Mouse (Mus musculus) layer of hippocampus, adult 11-12 months (tissue): ENCODE measurements around the gene Aipl1.
"Not testable (repeated sequence)": the region's sequence is repeated elsewhere in the genome, so short reads cannot be mapped to it uniquely, and the experiment has no call there.

Experiments used
- DNase-seq: peaks from one replicate; pipeline ENCODE4 v3.0.0; 2022; ENCODE audit warnings: low spot score

The Aipl1 gene

DNA sequence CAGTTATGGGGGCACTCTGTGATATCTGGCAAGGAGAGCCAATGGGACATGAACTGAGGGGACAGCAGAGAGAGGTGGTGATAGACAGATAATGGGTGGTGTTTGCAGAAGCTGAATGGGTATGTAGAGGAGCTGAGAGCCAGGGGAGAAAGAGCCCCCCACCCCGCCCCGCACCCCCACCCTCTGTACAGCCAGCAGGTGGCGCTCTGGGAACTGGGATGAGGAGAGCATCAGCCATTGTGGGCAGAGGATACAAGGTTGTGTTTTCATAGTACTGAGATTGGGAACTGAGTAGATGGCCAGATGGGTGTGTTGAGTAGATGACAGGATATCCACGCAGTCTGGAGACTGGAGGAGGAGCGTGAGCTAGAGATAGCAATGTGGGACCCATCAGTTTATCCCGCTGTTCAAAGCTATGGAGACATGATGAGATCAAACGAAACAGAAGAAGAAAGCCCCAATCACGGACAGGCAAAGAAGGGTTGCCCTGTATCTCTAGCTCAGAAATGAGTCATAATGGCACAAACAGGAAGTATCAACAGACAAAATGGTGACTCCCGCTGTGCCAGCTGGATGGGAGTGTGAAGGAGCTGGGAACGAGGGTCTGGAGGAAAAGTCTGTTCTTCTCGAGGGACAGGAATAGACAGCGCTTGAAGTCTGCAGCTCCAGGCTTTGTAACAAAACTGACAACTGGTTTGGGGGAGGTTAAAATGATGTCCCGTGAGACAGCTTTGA lies 20.6 kb downstream of the Aipl1 start:
- DNase-seq, result no peak

DNA sequence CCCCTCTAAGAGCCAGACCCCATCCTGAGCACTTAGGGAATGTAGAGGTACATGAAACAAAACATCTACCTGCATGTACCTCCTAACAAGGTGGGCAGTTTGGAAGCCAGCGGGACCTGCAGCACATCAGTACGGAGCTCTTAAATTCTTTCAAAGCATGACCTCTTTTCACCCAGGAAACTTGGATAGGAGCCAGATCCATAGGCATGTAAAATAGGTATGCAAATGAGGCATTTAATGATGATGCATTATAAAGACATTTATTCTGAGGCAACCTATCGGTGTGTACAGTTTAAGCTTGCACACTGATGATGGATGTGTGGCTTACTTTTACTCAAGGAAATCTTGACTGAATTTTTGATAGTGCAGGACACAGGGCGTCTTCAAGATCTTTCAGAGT lies 22.6 kb downstream of the Aipl1 start:
- no peak for DNase-seq

DNA sequence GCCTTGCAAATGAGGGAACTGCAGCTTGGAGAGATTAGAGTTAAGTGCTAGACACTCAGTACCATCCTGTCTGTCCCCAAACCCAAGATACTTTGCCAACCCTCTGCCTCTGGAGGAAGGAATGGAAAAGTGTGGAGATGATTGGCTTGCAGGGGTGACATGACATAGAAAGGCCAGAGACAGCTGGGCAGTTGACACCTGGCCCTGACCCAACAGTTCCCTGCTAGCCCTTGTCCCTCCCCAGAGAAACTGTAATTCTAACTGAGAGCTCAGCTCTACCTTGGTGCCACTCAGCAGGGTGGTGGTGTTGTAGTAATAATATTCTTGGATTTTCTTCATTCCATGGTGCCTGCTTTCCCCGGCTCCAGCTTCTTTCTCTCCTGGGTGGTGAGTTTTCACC lies 25.4 kb downstream of the Aipl1 start:
- no peak for DNase-seq

DNA sequence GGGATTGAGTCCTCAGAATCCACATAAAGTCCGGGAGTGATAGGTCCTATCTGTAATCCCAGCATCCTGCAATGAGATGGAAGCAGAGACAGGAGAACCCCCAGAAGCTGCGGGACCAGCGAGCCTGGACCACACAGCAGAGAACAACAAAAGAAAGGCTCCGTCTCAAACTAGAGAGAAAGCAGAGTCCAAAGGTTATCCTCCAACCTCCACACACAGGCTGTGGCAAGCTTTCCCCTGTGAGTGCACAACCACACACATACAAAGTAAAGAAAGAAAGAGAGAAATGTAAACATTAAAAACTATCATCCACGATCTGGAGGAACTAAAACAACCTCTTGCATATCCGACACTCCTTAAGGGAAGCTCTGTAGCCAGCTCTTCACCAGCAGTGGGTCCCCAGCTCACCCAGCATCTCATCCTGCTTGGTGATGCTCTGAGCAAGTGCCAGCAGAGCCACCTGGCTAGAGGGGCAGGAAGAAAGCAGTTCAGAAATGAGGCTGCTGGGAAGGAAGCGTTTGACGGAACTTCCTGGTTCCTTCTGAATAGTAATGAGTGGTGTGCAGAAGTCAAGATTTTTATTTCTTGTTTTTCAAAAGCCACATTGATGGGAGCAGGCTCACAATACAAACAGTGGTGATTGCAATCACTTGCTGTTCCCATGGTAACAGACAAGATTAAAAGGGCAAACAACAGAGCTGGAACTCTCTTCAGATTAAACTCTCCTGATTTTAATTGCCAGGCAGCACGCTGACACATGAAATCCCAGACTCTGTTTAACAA lies 26.2 kb downstream of the Aipl1 start:
- no peak for DNase-seq

DNA sequence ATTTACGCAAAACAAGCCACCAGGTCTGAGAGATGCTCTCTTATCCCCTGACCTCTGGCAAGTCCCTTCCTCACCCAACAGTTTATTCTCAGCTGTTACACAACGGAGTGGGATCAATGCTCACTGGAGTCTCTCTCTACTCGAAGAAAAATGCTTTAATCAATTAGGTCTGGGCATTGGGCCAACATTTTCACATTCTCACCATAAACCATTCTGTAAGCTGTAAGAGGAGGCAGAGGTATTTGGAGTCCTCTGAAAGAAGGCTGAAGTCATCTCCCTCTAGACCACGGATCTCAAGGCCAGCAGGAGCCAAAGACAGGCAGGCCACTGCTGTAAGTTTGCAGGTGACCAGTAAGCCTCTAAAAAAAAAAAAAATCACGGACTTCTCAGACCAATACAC lies 26.9 kb downstream of the Aipl1 start:
- DNase-seq, result no peak

- DNase-seq, result no peak
Measured at GRCm38 (mm10) chr11:72005547-72005946, 31.8 kb downstream of the Aipl1 start.

DNA sequence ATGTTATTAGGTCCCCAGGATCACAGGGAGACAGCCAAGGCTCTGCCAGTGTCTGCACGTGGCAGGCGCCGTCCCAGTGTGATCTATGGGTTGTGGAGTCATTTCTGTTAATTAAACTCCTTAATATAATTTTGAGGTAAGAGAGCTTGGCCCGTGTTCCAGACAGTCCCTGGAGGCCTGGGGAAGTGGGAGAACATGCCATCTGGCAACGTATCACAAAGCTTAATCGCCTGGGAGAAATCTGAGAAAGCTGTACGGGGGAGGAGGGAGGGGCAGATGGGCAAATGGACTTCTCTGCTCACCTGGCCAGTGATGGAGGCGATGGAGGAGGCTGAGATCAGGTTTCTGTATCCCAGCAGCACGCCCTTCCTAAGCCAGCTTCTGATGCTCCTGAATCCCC lies 34.1 kb downstream of the Aipl1 start:
- peak; percentile 26 for DNase-seq

GRCm38 (mm10) chr11:72002138-72002853 lies 35.0 kb downstream of the Aipl1 start:
- DNase-seq, result no peak

- DNase-seq, result no peak
Measured at GRCm38 (mm10) chr11:72000194-72000593, 37.1 kb downstream of the Aipl1 start.

- peak; percentile 40 for DNase-seq
Measured at GRCm38 (mm10) chr11:71996805-71997204, 40.5 kb downstream of the Aipl1 start.

- peak; percentile 53 for DNase-seq
Measured at GRCm38 (mm10) chr11:71995968-71996511, 41.3 kb downstream of the Aipl1 start.

DNA sequence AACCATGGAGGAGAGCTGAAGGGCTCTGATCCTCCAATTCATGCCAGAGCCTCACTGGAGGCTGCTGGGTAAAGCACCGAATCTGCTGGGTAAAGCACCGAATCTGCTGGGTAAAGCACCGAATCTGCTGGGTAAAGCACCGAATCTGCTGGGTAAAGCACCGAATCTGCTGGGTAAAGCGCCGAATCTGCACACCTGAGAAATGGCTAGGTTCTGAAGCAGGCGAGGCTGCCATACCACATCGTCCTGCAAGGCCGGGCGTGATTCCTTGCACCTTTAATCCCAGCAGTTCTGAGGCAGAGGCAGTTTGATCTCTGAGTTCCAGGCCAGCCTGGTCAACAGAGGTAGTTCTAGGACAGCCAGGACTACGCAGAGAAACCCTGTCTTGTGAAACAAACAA lies 44.9 kb downstream of the Aipl1 start:
- no peak for DNase-seq

- peak; percentile 32 for DNase-seq
Measured at GRCm38 (mm10) chr11:71991541-71991940, 45.8 kb downstream of the Aipl1 start.

DNA sequence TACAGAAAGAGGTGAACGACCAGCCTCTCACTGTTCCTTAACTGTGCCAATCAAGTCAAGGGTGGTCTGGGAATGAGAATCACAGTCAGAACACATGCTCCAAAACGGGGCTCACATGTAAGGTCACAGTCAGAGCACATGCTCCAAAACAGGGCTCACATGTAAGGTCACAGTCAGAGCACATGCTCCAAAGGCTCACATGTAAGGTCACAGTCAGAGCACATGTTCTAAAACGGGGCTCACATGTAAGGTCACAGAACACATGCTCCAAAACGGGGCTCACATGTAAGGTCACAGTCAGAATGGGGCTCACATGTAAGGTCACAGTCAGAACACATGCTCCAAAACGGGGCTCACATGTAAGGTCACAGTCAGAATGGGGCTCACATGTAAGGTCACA lies 47.9 kb downstream of the Aipl1 start:
- DNase-seq, result not testable (repeated sequence)

DNA sequence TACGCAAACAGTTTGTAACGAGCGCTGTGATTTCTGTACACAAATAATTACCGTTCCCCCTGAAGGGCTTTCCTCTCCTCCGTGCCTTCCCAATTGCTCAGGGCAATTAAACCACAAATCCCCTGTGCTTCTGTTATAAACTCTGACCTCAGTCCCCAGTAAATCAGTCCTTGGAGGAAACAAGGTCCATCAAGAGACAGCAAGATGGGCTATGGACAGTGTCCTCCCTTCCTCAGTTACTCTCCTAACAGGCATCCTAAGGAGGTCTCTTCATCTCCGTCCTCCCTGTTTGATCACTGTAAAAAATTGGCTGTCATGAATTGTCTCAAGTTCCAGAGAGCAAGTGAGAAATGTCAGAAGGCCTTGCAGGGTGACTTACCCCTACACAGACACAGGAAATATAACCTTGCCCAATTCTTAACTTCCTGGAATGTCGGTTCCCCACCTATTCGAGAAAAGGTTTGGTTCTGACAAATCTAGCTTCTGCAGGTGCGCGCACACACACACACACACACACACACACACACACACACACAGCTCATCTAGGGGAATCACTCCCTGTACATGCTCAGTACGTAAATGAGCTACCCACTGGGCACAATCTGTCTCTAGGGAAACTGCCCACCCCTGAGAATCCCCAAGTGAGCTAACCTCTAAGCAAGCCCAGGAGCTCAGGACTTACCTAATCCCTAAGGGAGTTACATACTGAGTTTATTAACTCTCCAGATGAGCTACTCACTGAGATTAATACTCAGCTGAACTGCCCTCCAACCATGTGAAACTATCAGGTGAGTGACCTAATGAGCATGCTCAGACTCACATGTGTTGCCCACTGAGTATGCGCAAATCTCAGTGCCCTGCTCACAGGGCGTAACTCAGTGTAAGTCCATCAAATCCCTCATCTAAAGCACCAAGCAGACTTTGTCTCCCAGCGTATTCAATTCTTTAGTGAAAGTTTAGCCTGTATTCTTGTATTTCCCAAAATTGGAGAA lies 49.9 kb downstream of the Aipl1 start:
- no peak for DNase-seq

- DNase-seq, result no peak
Measured at GRCm38 (mm10) chr11:71985783-71986182, 51.5 kb downstream of the Aipl1 start.

DNA sequence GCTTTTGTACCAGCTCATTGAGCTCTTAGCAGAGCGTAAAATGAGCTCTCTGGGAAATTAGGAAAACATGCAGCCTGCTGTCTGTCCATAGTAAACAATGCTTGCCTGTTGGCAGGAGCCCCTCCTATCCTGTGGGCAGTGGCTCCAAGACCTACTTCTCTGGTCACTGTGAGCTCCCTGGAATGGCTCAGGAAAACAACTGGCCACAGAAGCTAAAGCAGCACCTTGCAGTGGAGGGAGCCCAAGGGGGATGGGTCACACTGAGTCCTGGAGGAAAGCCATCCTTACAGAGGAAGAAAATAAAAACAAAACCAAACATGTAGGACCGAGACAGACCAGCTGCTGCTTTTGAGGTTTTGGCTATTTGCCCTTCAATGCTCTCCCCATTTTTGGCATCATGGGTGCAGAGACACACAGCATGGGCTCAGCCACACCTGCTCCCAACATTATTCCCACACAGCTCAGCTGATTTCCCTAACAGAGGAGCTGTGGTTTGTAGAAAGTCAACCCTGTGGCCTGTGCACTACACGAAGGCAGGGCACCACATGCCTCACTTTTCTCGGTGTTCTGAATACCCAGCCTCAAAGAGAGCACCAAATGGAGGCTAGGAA lies 52.1 kb downstream of the Aipl1 start:
- DNase-seq, result peak; percentile 30

DNA sequence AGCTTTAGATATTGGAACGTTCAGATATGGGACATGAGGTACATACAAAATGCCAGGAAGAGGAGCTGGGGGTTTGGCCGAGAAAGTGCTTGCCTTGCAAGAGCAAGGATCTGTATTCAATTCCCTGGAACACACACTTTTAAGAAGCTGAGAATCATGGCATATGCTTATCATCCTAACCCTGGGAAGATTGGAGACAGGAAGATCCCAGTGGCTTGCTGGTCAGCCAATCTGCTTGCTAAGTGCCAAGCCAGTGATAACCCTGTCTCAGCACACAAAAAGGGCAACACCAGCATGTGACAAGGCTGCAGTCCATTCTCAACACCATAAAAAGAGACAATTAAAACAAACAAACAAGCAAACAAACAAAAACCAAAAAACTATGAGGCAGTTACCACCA lies 53.2 kb downstream of the Aipl1 start:
- DNase-seq, result no peak
